Mouse (Mus musculus) CH12.LX (cell line): ENCODE measurements around the gene Il4.
"Not testable (repeated sequence)": the region's sequence is repeated elsewhere in the genome, so short reads cannot be mapped to it uniquely, and the experiment has no call there.

Experiments
- CHD2 ChIP-seq: IDR thresholded peaks from 2 replicates; pipeline ENCODE4 v1.6.1; 2011; ENCODE audit warnings: low read length, improper control_type of control experiment
- CTCF ChIP-seq, 2 experiments: IDR thresholded peaks in 1 of 2; conservative IDR thresholded peaks in 1 of 2; 2 replicates each; pipeline ENCODE4 v1.5.1; 2011 to 2012; ENCODE audit warnings: low read depth in 2 of 2, low read length in 2 of 2, improper control_type of control experiment in 1 of 2, inconsistent platforms in 1 of 2, mild to moderate bottlenecking in 1 of 2, moderate library complexity in 1 of 2
- GABPA ChIP-seq: IDR thresholded peaks from 2 replicates; pipeline ENCODE4 v1.6.1; 2012; ENCODE audit warnings: low read depth, low read length, improper control_type of control experiment, inconsistent platforms; ENCODE audit not compliant: insufficient replicate concordance
- KAT2A ChIP-seq: IDR thresholded peaks from 2 replicates; pipeline ENCODE4 v1.6.1; 2012; ENCODE audit warnings: low read length, improper control_type of control experiment, inconsistent platforms; ENCODE audit not compliant: insufficient replicate concordance
- MYC ChIP-seq: IDR thresholded peaks from 2 replicates; pipeline ENCODE4 v1.6.1; 2011; ENCODE audit warnings: low read depth, mild to moderate bottlenecking, improper control_type of control experiment, low read length
- POLR2A ChIP-seq: IDR thresholded peaks from 2 replicates; pipeline ENCODE4 v1.6.1; 2011; ENCODE audit warnings: low read depth, mild to moderate bottlenecking, improper control_type of control experiment, low read length
- TBP ChIP-seq: conservative IDR thresholded peaks from 2 replicates; pipeline ENCODE4 v1.6.1; 2011; ENCODE audit warnings: low read depth, low read length, improper control_type of control experiment
- TCF12 ChIP-seq: IDR thresholded peaks from 2 replicates; pipeline ENCODE4 v1.6.1; 2014; ENCODE audit warnings: low read depth, mild to moderate bottlenecking, inconsistent platforms, low read length, improper control_type of control experiment
- USF2 ChIP-seq: conservative IDR thresholded peaks from 2 replicates; pipeline ENCODE4 v1.6.1; 2011; ENCODE audit warnings: low read depth, low read length, improper control_type of control experiment
- ZMIZ1 ChIP-seq: IDR thresholded peaks from 2 replicates; pipeline ENCODE4 v1.6.1; 2012; ENCODE audit warnings: low read depth, mild to moderate bottlenecking, inconsistent platforms, low read length, improper control_type of control experiment

DNA sequence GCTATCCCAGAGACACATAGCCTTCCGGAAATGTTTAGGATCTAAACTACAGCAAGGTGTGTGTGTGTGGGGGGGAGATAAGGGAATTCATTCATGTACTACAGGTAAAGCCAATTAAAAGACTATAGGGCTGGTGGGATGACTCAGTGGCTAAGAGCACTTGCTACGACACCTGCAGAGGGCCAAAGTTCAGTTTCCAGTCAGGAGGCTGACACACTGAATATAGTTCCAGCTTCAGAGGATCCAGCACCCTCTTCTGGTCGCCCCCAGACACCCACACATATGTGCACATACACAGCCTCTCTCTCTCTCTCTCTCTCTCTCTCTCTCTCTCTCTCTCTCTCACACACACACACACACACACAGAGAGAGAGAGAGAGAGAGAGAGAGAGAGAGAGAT lies 60.5 kb downstream of the Il4 start:
- not testable (repeated sequence) for TF ChIP-seq CHD2; CTCF (conservative IDR thresholded peaks at IDR 0.05 in 1 of 2, IDR thresholded peaks at IDR 0.05 in 1 of 2; ENCODE audit: low read depth in 2 of 2, low read length in 2 of 2); POLR2A; KAT2A; TCF12; USF2; ZMIZ1; TBP; GABPA; MYC
